Mouse (Mus musculus) cerebellum, adult 2 months (tissue): Measurements from ENCODE around the gene Borcs7.

Experiments
- CTCF ChIP-seq: fragments of 200-500 bp; IDR thresholded peaks from 2 replicates; pipeline ENCODE4 v1.5.1; 2011; ENCODE audit warnings: low read depth, mild to moderate bottlenecking, control low read depth, low read length, moderate library complexity, borderline replicate concordance; ENCODE audit not compliant: insufficient read depth
- POLR2A ChIP-seq: fragments of 200-500 bp; IDR thresholded peaks from 2 replicates; pipeline ENCODE4 v1.6.1; 2011; ENCODE audit warnings: low read length, control low read depth, borderline replicate concordance; ENCODE audit not compliant: insufficient read depth

- TF ChIP-seq POLR2A (no peak), CTCF (no peak)
These were observed 16.2 kb downstream of the Borcs7 start for GRCm38 (mm10) chr19:46705779-46706495.
